Mouse (Mus musculus): Measurements from ENCODE around the gene Hist1h3c. TPM values are rescaled to one million over a fixed set of nuclear protein-coding genes. Genes with fewer than 3 reads are reported as not detected.
A peak's percentile ranks its signal among the peaks of the same experiment; 100 is the strongest.
"Not testable (repeated sequence)": the region's sequence is repeated elsewhere in the genome, so short reads cannot be mapped to it uniquely, and the experiment has no call there.

The Hist1h3c gene
- polyA plus RNA-seq, 1 experiment: 12.6 TPM

GRCm38 (mm10) chr13:23728472-23729191 lies 16.8 kb downstream of the Hist1h3c start:
- Histone ChIP-seq H3K27me3 (replicated peaks) (no peaks in the 10 kb centered on the region), H3K4me3 (replicated peaks) (no peak overlapping the region)

GRCm38 (mm10) chr13:23725213-23725612 lies 20.2 kb downstream of the Hist1h3c start:
- Histone ChIP-seq H3K9me3 (no peaks in the 10 kb centered on the region), H3K27me3 (replicated peaks) (peaks cover 2% of the 10 kb centered on the region), H3K4me1 (peaks cover 26% of the 10 kb centered on the region), H3K36me3 (replicated peaks; ENCODE audit: low read length) (no peaks in the 10 kb centered on the region), H3K4me3 (replicated peaks) (no peak overlapping the region)
- no peak for TF ChIP-seq GATA1 (IDR thresholded peaks at IDR 0.05; ENCODE audit: borderline replicate concordance, low read length)
- TF ChIP-seq FLI1 (IDR thresholded peaks at IDR 0.05; ENCODE audit: low read length): no peak

More at GRCm38 (mm10) chr13:23728472-23729191, 16.8 kb downstream of the Hist1h3c start:
- H3K9me3 ChIP-seq: no peaks in the 10 kb centered on the region
- no peaks in the 10 kb centered on the region for H3K36me3 ChIP-seq (replicated peaks; ENCODE audit: low read length)
- H3K4me1 ChIP-seq: peaks cover 30% of the 10 kb centered on the region
- no peak for TF ChIP-seq GATA1 (IDR thresholded peaks at IDR 0.05; ENCODE audit: borderline replicate concordance, low read length)

- Histone ChIP-seq H3K4me1 (peaks cover 19% of the 10 kb centered on the region), H3K4me3 (replicated peaks) (no peak overlapping the region), H3K36me3 (replicated peaks; ENCODE audit: low read length) (no peaks in the 10 kb centered on the region), H3K27me3 (replicated peaks) (peaks cover 2% of the 10 kb centered on the region), H3K9me3 (no peaks in the 10 kb centered on the region)
- TF ChIP-seq GATA1 (IDR thresholded peaks at IDR 0.05; ENCODE audit: borderline replicate concordance, low read length) (no peak), FLI1 (IDR thresholded peaks at IDR 0.05; ENCODE audit: low read length) (no peak)
Observed at GRCm38 (mm10) chr13:23724239-23724638, 21.2 kb downstream of the Hist1h3c start.

- H3K4me3 ChIP-seq (replicated peaks); H3K27me3 ChIP-seq (replicated peaks); H3K9me3 ChIP-seq; H3K36me3 ChIP-seq (replicated peaks; ENCODE audit: low read length): not testable (repeated sequence)
- H3K4me1 ChIP-seq: peaks cover 19% of the 10 kb centered on the region
Observed at GRCm38 (mm10) chr13:23717593-23718245, 27.7 kb downstream of the Hist1h3c start.

GRCm38 (mm10) chr13:23717176-23717575 lies 28.2 kb downstream of the Hist1h3c start:
- TF ChIP-seq GATA1 (IDR thresholded peaks at IDR 0.05; ENCODE audit: borderline replicate concordance, low read length) (no peak), FLI1 (IDR thresholded peaks at IDR 0.05; ENCODE audit: low read length) (no peak)
- Histone ChIP-seq H3K4me1 (peaks cover 22% of the 10 kb centered on the region), H3K9me3 (no peaks in the 10 kb centered on the region), H3K27me3 (replicated peaks) (peaks cover 8% of the 10 kb centered on the region), H3K4me3 (replicated peaks) (no peak overlapping the region), H3K36me3 (replicated peaks; ENCODE audit: low read length) (no peaks in the 10 kb centered on the region)

GRCm38 (mm10) chr13:23716261-23717042 lies 28.9 kb downstream of the Hist1h3c start:
- H3K9me3 ChIP-seq: no peaks in the 10 kb centered on the region

GRCm38 (mm10) chr13:23710374-23711089 lies 34.9 kb downstream of the Hist1h3c start, which contains the start of gene Hfe:
TSS of gene Hfe (minus strand) at chr13:23710854.
- no peaks in the 10 kb centered on the region for H3K9me3 ChIP-seq
- peak within 1 kb of the TSS; percentile 93 for H3K4me3 ChIP-seq (replicated peaks)
- no peaks in the 10 kb centered on the region for H3K36me3 ChIP-seq (replicated peaks; ENCODE audit: low read length)
- peaks cover 48% of the 10 kb centered on the region for H3K27me3 ChIP-seq (replicated peaks)
- TF ChIP-seq GATA1 (IDR thresholded peaks at IDR 0.05; ENCODE audit: borderline replicate concordance, low read length) (no peak), FLI1 (IDR thresholded peaks at IDR 0.05; ENCODE audit: low read length) (no peak)
- H3K4me1 ChIP-seq: peaks cover 37% of the 10 kb centered on the region

More at GRCm38 (mm10) chr13:23716261-23717042, 28.9 kb downstream of the Hist1h3c start:
- no peak for TF ChIP-seq FLI1 (IDR thresholded peaks at IDR 0.05; ENCODE audit: low read length)
- Histone ChIP-seq H3K36me3 (replicated peaks; ENCODE audit: low read length) (no peaks in the 10 kb centered on the region), H3K4me1 (peaks cover 26% of the 10 kb centered on the region), H3K27me3 (replicated peaks) (peaks cover 14% of the 10 kb centered on the region), H3K4me3 (replicated peaks) (no peak overlapping the region)

- no peak for TF ChIP-seq FLI1 (IDR thresholded peaks at IDR 0.05; ENCODE audit: low read length)
- TF ChIP-seq GATA1 (IDR thresholded peaks at IDR 0.05; ENCODE audit: borderline replicate concordance, low read length): no peak
- Histone ChIP-seq H3K4me1 (peaks cover 38% of the 10 kb centered on the region), H3K27me3 (replicated peaks) (peaks cover 48% of the 10 kb centered on the region), H3K4me3 (replicated peaks) (peak overlapping the region; percentile 93), H3K9me3 (no peaks in the 10 kb centered on the region), H3K36me3 (replicated peaks; ENCODE audit: low read length) (no peaks in the 10 kb centered on the region)
Observed at GRCm38 (mm10) chr13:23709714-23710373, 35.6 kb downstream of the Hist1h3c start.

GRCm38 (mm10) chr13:23708654-23709053 lies 36.7 kb downstream of the Hist1h3c start:
- Histone ChIP-seq H3K27me3 (replicated peaks) (peaks cover 43% of the 10 kb centered on the region), H3K9me3 (no peaks in the 10 kb centered on the region), H3K4me1 (peaks cover 38% of the 10 kb centered on the region), H3K4me3 (replicated peaks) (no peak overlapping the region), H3K36me3 (replicated peaks; ENCODE audit: low read length) (no peaks in the 10 kb centered on the region)
- TF ChIP-seq GATA1 (IDR thresholded peaks at IDR 0.05; ENCODE audit: borderline replicate concordance, low read length) (no peak), FLI1 (IDR thresholded peaks at IDR 0.05; ENCODE audit: low read length) (no peak)
